Mouse (Mus musculus) testis, adult 2 months (tissue): ENCODE data around the gene Tsc1. TPM values are rescaled to one million over a fixed set of nuclear protein-coding genes. Genes with fewer than 3 reads are reported as not detected.
A peak's percentile ranks its signal among the peaks of the same experiment; 100 is the strongest.

Source experiments
- H3K27ac ChIP-seq: fragments of 200-500 bp; 2 replicates; pipeline ENCODE4 v1.5.1; 2012; ENCODE audit warnings: low read depth, low read length; ENCODE audit not compliant: control insufficient read depth, insufficient read depth
- H3K27me3 ChIP-seq: fragments of 200-500 bp; 2 replicates; pipeline ENCODE4 v1.6.1; 2012; ENCODE audit warnings: mild to moderate bottlenecking, low read length, moderate library complexity; ENCODE audit not compliant: control insufficient read depth, insufficient read depth
- H3K36me3 ChIP-seq: fragments of 200-500 bp; 2 replicates; pipeline ENCODE4 v1.6.1; 2012; ENCODE audit warnings: mild to moderate bottlenecking, low read length; ENCODE audit not compliant: control insufficient read depth, insufficient read depth
- H3K4me1 ChIP-seq: fragments of 200-500 bp; 2 replicates; pipeline ENCODE4 v1.6.1; 2012; ENCODE audit warnings: low read length; ENCODE audit not compliant: control insufficient read depth, insufficient read depth
- H3K4me3 ChIP-seq: fragments of 200-500 bp; 2 replicates; pipeline ENCODE4 v1.5.1; 2012; ENCODE audit warnings: low read depth, mild to moderate bottlenecking, low read length, moderate library complexity, mixed read lengths; ENCODE audit not compliant: control insufficient read depth
- CTCF ChIP-seq: fragments of 200-500 bp; IDR thresholded peaks from 2 replicates; pipeline ENCODE4 v1.5.1; 2012; ENCODE audit warnings: low read depth, mild to moderate bottlenecking, inconsistent platforms, low read length, moderate library complexity; ENCODE audit not compliant: control insufficient read depth, insufficient read depth, insufficient replicate concordance
- POLR2A ChIP-seq: fragments of 200-500 bp; IDR thresholded peaks from 2 replicates; pipeline ENCODE4 v1.6.1; 2012; ENCODE audit warnings: low read depth, mild to moderate bottlenecking, inconsistent platforms, low read length, moderate library complexity; ENCODE audit not compliant: control insufficient read depth
- polyA plus RNA-seq: library from polyadenylated mRNA; depleted of rRNA; stranded (reverse); fragments of >200 nt; gene quantifications from 2 replicates; pipeline ENCODE4 v1.2.3, GENCODE M21; 2012; rRNA removed

Gene Tsc1
- polyA plus RNA-seq: 20.3 and 21.6 TPM in 2 replicates

- H3K4me1 ChIP-seq: peaks cover 13% of the 10 kb centered on the region
These were observed at the start of gene Tsc1 for GRCm38 (mm10) chr2:28640461-28641424. Gene Tsc1, plus strand, starts transcription at chr2:28641228.

GRCm38 (mm10) chr2:28591479-28591878 is 49.5 kb upstream of the Tsc1 start:
- TF ChIP-seq CTCF: no peak
- no peak for TF ChIP-seq POLR2A
- H3K27me3 ChIP-seq: no peaks in the 10 kb centered on the region
- no peak overlapping the region for H3K27ac ChIP-seq
- no peak overlapping the region for H3K4me3 ChIP-seq
- no peaks in the 10 kb centered on the region for H3K36me3 ChIP-seq
- no peaks in the 10 kb centered on the region for H3K4me1 ChIP-seq

More at GRCm38 (mm10) chr2:28640461-28641424, at the start of gene Tsc1:
- H3K36me3 ChIP-seq: no peaks in the 10 kb centered on the region
- peak within 1 kb of the TSS; percentile 95 for H3K27ac ChIP-seq
- TF ChIP-seq CTCF (no peak), POLR2A (peak; percentile 79)
- H3K4me3 ChIP-seq: peak within 1 kb of the TSS; percentile 86
- H3K27me3 ChIP-seq: no peaks in the 10 kb centered on the region

DNA sequence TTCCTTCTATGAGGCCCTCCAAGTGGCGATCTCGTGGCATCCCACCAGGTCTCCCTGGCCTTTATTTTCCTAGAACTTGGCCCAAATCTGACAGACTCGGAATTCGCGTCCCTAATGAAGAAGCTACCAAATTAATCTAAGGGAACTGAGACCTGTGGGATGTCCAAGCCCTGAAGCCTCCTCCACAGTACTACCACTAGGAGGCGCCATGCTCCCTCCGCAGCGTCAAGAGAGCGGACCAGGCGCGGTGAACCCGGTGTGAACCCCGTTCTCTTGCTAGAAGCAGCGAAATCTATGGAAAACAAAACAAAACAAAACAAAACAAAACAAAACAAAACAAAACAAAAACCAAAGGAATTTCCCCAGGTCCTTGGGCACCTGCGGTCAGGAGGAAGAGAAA is 48.2 kb upstream of the Tsc1 start:
- no peaks in the 10 kb centered on the region for H3K27me3 ChIP-seq
- no peak overlapping the region for H3K27ac ChIP-seq
- TF ChIP-seq POLR2A (no peak), CTCF (peak; percentile 92)
- H3K4me3 ChIP-seq: peak overlapping the region; percentile 20
- H3K4me1 ChIP-seq: no peaks in the 10 kb centered on the region
- H3K36me3 ChIP-seq: no peaks in the 10 kb centered on the region

DNA sequence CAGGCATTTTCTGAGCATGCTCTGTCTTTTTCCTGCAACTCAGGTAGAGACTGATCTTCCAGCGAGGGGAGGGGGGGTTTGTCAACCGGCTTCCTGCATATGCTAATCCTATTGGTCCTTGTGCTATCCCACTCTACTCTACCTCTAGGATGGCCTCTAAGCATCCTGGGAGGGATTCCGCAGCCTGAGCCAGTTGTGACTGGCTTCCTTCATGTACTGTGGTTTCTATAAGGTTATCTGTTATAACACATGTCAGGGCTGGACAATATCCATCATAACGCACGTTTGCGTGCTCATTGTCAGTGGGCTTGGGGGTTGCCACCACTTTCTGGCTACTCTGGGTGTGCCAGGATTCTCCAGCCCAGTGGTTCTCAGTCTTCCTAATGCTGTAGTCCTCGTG is 45.0 kb upstream of the Tsc1 start:
- H3K4me3 ChIP-seq: no peak overlapping the region
- no peaks in the 10 kb centered on the region for H3K36me3 ChIP-seq
- TF ChIP-seq POLR2A: no peak
- no peak for TF ChIP-seq CTCF
- H3K4me1 ChIP-seq: no peaks in the 10 kb centered on the region
- no peaks in the 10 kb centered on the region for H3K27me3 ChIP-seq
- no peak overlapping the region for H3K27ac ChIP-seq

GRCm38 (mm10) chr2:28596998-28597397 is 44.0 kb upstream of the Tsc1 start:
- Histone ChIP-seq H3K4me1 (peaks cover 1% of the 10 kb centered on the region), H3K4me3 (no peak overlapping the region), H3K27me3 (no peaks in the 10 kb centered on the region), H3K36me3 (no peaks in the 10 kb centered on the region), H3K27ac (no peak overlapping the region)
- TF ChIP-seq CTCF (peak; percentile 87; the same call in 1 of the 2 replicates), POLR2A (no peak)

DNA sequence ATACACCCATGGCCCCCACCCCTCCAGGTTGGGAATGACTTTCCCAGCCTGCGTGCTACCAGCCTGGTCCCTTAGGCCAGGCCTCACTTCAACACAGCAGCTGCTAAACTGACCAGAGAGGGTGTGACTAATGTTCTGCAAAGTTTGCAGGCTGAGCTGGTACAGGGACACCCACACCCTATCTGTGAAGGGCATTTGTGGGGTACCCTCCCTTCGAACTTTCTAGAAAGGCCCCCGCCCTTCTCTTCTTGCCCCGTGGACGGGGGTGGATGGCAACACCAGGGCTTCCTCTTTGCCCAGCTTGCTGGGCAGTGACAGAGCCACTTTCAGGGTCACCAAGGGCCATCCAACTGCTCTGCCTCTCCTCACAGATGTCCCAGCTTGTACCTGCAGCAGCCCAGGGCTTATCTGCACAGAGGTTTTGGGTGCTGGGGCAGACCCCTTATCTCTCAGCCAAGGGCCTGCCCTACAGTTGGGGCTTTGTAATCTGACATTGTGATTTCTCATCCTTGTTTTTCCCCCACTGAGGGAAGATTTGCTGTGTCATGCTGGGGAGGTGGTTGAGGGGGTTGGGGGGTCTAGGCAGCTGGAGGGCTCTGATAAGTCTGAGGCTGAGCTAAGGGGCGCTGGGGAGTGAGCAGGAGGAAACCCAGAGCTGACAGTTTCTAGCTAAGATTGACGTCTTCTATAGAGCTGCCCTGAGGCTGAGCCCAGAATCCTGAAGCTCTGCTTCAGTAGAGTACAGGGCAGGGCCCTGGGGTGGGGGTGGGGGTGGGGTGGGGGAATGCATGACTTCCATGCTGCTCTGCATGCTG is 43.1 kb upstream of the Tsc1 start:
- no peaks in the 10 kb centered on the region for H3K27me3 ChIP-seq
- no peak overlapping the region for H3K27ac ChIP-seq
- H3K4me3 ChIP-seq: no peak overlapping the region
- peaks cover 5% of the 10 kb centered on the region for H3K4me1 ChIP-seq
- no peak for TF ChIP-seq CTCF
- TF ChIP-seq POLR2A: no peak
- no peaks in the 10 kb centered on the region for H3K36me3 ChIP-seq

- Histone ChIP-seq H3K27ac (no peak overlapping the region), H3K4me3 (no peak overlapping the region), H3K36me3 (no peaks in the 10 kb centered on the region), H3K27me3 (no peaks in the 10 kb centered on the region), H3K4me1 (peaks cover 5% of the 10 kb centered on the region)
- no peak for TF ChIP-seq POLR2A
- TF ChIP-seq CTCF: no peak
These were observed 42.1 kb upstream of the Tsc1 start for GRCm38 (mm10) chr2:28598692-28599568.
